Mouse (Mus musculus): ENCODE measurements around the gene Tmem106c.

Tmem106c gene

DNA sequence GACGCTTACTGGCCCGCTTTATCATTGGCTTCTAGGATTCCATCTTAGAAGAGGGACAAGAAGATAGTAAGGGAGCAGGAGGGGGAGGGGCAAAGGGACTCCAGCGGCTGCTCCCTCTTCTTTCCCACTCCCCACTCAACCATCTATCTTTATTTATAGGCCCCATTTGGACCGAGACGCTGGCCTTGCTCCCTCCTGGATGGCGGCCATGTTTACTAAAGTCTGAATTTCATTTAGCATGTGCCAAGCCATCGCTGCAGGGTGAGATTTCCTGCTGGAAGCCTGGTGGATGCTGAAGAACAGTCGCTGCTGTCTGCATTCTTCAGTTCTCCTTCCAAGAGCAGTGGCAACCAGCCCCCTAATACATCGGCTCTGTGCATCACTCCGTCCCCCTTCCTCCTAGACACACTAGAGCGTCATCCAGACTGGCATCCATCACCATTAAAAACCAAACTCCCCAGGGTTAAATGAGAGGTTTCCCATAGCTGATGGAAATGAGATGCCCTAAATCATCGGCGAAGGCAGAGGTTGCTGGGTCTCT lies 32.8 kb downstream of the Tmem106c start:
- in situ Hi-C loops (cut with MboI, MseI) = loop anchor here (5.0 kb wide), 1 partner anchor 49 kb away; no protein-coding TSS in a partner anchor

DNA sequence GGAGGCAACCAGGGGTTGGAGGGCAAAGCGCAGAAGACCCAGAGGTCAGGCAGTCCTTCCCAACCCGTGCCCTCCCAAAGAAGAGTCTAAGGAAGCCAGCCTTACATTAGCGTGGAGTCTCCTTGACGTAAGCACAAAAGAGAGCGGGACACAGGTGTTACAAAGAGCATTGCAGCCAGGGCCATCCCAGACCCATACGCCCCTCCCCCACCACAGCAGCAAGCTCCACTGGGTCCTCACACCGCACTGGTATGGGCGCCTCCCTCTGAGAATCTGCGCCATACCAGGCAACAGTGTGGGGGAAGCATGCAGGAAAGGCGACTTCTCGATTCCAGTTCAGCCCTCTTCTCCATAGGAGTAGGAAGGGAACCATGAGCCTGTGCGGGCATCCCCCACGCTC lies 35.5 kb downstream of the Tmem106c start:
- in situ Hi-C loops (cut with MboI, MseI) = loop anchor here (5.0 kb wide), 1 partner anchor 52 kb away; no protein-coding TSS in a partner anchor

DNA sequence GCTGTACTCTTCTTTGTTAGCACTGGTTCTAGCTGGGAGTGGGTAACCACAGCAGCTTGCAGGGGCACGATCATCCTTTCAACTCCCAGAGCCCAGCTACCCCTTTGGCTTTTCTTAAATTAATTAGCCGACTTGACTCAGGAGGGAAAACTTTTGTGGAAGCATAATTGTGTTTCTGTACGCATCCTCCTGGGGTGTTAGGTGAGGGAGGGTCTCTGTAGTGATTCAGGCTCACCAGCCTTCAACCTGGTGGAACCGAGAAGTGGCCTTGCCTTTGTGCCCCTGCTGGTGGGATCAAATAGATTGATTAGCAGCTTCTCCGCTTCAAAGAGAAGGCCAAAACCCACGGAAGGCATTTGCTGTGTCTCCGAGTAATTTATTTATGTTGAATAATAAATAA lies 36.0 kb downstream of the Tmem106c start:
- in situ Hi-C loops (cut with MboI, MseI) = loop anchor here (5.0 kb wide), 1 partner anchor 53 kb away; no protein-coding TSS in a partner anchor

DNA sequence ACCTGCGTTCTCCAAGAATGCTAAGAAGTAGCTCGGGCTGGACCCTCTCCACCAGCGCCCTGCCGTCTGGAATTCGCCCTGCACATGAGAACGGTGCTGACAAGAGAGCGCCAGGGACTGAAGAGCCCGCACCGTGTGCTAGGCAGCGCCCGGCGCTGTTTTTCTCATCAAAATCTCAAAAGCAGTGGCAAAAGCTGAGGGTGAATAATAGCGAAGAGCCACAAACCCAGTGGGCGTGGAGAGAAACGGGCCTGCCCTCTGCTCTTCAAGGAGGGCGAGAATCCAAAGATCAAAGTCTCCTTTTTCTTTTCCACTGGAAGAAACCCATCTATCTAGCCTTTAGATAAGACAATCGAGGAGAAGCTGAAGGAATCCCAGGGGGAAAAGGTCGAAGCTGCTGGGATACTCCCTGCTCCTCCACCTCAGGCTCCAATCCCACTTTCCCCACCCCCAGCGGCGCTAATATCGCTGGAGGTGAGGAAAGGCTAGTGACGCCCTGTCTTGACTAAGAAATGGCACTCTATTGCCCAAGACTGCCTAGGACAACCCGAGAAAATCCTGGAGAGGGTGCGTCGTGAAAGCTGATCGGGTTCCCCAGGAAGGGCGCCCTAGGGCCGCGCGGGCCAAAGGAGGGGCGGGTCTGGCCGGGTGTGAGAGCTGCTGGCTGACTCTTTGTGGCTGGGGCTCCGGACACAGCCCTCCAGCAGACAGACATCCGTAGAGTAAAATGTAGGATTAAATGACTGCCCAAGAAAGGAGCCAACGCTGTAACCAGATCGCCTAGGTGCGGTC lies 37.5 kb downstream of the Tmem106c start:
- in situ Hi-C loops (cut with MboI, MseI) = no loop called here

DNA sequence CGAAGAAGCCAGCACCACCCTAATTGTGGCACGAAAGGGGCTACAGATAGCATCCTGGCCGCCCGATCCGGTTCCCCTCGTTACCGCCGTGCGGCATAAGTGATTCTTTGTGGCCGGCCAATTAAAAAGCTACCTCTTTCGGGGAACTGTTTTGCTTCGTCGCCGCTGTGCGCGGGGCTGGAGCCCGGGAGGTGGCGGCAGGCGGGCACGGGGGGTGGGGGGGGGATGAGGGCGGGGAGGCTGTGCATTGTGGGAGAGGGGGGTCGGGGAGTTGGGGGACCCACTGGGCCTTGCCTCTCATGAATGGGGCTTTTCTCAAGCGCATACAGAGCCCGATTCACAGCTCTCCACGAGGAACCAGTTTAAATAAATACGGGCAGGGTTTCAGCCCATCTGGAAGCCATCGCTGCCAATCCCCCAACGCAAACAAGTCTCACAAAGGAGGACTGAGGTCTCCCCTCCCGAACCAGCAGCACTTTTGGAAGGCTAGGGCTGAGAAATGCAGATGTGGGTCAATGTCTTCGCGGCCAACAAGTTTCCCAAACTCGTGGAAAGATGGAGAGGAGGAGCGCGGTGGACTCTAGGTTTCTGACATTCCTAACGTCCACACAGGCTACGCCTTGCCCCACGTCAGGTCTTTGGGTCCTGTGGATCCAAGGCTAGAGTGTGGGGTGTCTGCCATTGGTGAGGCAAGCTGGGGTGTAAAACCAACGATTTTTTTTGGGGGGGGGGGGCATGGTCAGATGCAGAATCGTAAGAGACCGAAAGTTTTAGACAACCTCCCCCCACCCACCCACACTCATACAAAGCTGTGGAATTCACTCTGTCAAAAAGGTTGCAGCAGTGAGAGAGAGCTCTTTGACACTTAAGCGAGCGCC lies 38.4 kb downstream of the Tmem106c start:
- in situ Hi-C loops (cut with MboI, MseI) = no loop called here

DNA sequence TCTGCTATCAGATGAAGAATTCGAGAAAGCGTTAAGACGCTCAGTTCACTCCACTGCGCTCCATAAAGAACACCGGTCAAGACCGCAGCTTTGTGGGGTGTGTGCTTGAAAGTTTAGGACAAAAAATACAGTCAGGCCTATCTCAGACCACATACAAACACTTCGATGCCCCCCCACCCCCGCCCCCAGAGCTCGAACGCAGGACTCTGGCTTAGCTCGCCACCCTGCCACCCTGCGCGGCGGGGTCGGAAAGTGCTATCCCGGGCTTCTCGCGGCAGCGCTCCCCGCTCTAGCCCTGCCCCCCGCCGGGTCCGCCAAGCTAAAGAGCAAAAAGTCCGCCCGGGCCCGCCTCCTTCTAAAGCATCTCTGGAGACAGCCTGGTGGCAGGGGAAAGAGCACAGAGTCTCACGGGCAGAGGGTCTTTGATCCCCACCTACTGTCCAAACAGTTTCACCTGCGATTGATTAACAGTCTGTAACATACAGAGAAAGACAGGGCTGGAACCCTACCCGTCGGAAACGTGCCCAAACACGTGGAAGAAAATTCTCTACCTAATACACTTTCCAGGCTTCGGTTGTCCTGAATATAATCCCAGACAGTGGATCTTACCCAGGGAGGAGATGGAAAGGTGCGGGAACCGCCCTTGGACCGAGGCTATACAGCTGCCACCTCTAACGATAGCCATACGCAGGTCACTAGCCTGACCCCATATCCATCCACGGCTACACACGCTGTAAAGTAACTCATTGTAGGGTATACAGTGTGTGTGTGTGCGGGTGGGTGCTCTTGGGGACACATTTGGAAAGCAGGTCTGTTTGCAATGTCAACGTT lies 39.2 kb downstream of the Tmem106c start:
- in situ Hi-C loops (cut with MboI, MseI) = no loop called here

DNA sequence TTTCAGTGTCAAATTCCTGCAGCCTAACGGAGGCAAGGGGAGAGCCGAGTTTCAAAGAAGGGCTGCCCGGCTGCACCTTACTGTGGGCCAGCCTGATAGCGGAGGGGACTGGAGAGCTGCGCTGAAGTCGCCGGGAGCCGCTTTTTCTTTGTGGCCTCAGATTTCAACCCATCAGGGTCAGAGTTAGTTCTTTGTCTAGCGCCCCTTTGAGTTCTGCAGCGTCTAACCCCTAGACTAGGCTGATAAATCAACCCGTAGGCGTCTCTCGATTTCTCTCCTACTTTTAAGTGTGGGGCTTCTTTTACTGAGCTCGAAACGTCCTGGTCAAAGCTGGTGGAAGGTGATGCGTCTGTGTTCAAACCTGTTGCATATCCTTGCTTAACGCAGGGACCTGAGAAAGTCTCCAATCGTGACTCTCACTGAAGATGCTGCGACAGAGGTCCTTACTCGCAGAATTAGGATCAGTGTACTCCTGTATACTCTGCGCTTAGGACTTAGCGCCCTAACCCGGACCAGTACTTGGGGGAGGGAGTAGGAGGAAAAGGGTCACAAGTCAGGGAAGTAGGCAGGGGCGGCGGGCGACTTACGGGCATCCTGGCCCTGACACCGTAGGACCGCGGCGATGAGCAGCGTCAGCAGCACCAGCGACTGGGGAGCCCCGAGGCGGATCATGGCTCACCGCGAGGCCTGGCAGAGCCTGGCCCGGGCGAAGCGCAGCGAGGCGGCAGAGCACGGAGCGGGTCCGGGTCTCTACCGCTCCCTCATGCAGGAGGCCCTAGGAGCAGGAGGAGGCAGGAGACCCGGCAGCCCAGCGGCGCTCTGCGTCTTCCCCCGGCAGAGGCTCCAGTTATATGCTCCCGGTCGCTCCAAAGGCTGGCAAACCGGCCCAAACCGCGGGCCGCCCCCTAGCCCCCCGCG lies 40.1 kb downstream of the Tmem106c start, which contains the start of gene Col2a1:
TSS of gene Col2a1 (minus strand) at position 874 of the 918 bp plus-strand sequence.
- in situ Hi-C loops (cut with MboI, MseI) = no loop called here

DNA sequence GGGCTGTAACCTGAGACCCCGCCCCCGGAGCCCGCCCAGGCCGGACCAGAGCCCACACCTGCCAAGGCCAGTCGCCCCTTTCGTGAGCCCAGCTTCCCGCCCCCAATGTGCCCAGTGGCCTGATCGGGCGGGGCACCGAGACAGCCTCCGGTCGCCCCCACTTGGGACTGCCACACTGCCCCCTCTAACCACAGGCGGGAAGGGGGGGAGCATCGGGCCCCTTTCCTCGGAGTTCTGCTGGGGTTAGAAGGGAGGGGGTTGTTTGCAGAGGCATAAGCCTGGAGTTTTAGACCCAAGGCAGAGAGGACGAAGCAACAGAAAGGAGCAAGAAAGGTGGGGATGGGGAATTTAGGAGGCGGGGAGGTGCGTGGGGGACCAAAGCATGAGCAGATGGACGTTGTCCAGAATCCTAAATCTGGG lies 40.8 kb downstream of the Tmem106c start:
- in situ Hi-C loops (cut with MboI, MseI) = no loop called here

DNA sequence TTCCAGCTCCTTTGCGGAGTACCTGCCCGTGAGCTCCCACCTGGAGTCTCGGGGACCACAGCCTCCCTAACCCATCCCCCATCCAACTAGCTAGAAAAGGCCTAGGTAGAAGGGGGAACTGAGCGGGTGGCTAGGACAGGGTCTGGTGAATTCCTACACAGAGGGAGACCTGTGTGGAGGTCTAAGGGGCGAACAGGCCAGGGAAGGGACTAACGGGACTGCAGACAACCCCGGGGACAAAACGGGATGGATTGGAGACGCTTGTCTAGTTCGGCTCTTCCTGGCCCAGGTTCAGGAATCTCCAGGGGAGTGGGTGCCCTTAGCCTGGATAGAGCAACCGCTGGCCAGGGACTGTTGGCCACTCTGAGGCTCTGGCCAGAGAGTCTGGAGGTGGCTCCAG lies 41.2 kb downstream of the Tmem106c start:
- in situ Hi-C loops (cut with MboI, MseI) = no loop called here

DNA sequence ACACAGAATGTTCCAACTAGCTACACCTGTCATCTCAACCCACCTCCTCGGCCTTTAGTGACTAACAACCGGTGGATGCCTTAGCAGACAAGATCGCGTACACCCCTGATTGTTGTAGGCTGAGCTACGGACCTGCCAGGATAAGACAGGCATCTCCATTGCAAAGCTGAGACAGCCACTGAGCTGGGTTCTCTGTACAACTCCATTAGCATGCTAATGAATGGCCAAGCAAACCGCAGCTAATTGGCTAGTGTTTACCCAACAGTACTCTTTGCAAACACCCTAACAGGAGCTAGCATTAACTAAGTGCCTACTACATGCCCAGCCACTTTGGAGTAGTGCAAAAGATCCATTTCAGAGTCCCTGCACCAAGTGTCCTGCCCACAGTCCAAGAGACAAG lies 48.8 kb downstream of the Tmem106c start:
- in situ Hi-C loops (cut with MboI, MseI) = loop anchor here (10.0 kb wide), 2 partner anchors 462 to 838 kb away; no protein-coding TSS in a partner anchor

DNA sequence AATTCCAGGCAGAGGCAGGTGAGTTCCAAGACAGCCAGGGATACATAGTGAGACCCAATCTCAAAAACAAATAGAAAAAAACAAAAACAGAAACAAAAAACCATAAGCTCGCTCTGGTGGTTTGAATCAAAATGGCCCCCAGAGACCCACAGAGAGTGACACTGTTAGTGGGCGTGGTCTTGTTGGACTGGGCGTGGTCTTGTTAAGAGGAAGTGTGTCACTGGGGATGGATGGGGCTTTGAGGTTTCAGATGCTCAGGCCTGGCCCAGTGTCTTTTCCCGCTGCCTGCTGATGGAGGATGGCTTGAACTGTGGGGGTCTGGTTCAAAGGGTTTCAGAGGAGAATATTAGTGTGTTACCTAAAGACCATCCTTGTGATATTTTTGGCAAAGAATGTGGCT lies 53.9 kb downstream of the Tmem106c start:
- in situ Hi-C loops (cut with MboI, MseI) = loop anchor here (10.0 kb wide), 2 partner anchors 457 to 843 kb away; no protein-coding TSS in a partner anchor

DNA sequence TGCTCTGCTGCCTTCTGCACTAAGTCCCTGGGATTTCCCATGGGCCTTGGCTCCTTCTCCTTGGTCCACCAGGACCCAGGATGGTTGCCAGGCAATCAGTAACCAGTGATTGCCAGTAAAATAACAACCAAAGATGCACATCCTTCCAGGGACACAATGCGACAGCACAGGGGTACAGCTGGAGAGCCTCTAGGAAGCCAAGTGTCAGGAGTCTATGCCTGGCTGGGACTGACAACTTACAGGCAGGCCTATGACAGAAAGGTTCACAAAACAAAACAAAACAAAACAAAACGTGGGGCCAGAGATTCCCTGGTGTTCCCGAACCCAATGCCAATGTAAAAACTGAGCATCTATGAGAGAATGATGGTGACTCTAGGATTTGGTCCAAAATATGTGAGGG lies 55.0 kb downstream of the Tmem106c start:
- in situ Hi-C loops (cut with MboI, MseI) = loop anchor here (10.0 kb wide), 2 partner anchors 456 to 844 kb away; no protein-coding TSS in a partner anchor

All from T-helper 2 cell (primary cell).